Mouse (Mus musculus): ENCODE results near the gene Nin.

DNA sequence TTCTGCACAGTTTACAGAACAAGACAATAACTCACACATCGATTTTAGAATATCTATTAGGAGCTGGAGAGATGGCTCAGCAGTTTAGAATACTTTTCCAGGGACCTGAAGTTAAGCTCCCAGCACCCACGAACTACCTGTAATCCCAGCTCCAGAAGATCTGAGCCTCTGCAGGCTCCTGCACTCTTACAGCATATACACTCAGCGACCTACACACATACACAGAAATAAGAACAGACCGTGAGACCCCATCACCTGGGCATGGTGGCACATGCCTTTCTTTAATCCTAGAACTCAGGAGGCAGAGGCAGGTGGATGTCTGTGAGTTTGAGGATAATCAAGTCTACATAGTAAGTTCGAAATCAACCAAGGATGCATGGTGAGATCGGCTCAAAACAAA lies 32.1 kb upstream of the Nin start:
- TF ChIP-seq CTCF (IDR thresholded peaks at IDR 0.05; ENCODE audit: insufficient read depth, low read depth, low read length), result no peak
- no peak for TF ChIP-seq POLR2A (IDR thresholded peaks at IDR 0.05; ENCODE audit: insufficient read depth, low read depth, low read length)

Measured in olfactory bulb, adult 2 months (tissue).